ENCODE assay signal across 8 mouse cellular contexts in genomic region chr12:109446236-109446941, GRCm38 (mm10). TPM values are rescaled to one million over a fixed set of nuclear protein-coding genes. Genes with fewer than 3 reads are reported as not detected.
DNase-seq lines count a peak whose midpoint lies in the region; ATAC-seq lines count a peak whose summit lies in the region.

No protein-coding gene starts in this region.

- peaks cover 12 to 21% of the 10 kb centered on the region in 2 experiments for H3K4me1 ChIP-seq in heart, embryonic 14.5 days (ENCODE audit: control insufficient read depth in 2 of 2, insufficient read depth in 2 of 2, low read length in 2 of 2)
- peaks cover 56% of the 10 kb centered on the region for H3K4me1 ChIP-seq in hindbrain, embryonic 12.5 days
- peaks cover 93% of the 10 kb centered on the region for H3K4me1 ChIP-seq in midbrain, embryonic 10.5 days

- no peak overlapping the region for H3K4me3 ChIP-seq in heart, embryonic 14.5 days (ENCODE audit: control insufficient read depth in 1 of 2, insufficient read depth in 1 of 2, low read depth in 1 of 2, low read length in 2 of 2)
- H3K4me3 ChIP-seq in hindbrain, embryonic 12.5 days = no peak overlapping the region
- peak overlapping the region; percentile 36 for H3K4me3 ChIP-seq in midbrain, embryonic 10.5 days

- no peaks in the 10 kb centered on the region for H3K9me3 ChIP-seq in heart, embryonic 14.5 days (ENCODE audit: control insufficient read depth, low read length)
- no peaks in the 10 kb centered on the region for H3K9me3 ChIP-seq in hindbrain, embryonic 12.5 days (replicated peaks)
- no peaks in the 10 kb centered on the region for H3K9me3 ChIP-seq in midbrain, embryonic 10.5 days (replicated peaks)

- peak overlapping the region; percentile 55 for H3K4me2 ChIP-seq in heart, embryonic 14.5 days (ENCODE audit: low read length)
- peak overlapping the region; percentile 38 for H3K4me2 ChIP-seq in hindbrain, embryonic 12.5 days (replicated peaks)

- ATAC-seq in heart, embryonic 14.5 days (ENCODE audit: insufficient number of reproducible peaks, insufficient read depth, low FRiP score, low read depth) = no peak
- no peak; the same call in 1 of the 2 replicates for ATAC-seq in hindbrain, embryonic 12.5 days (ENCODE audit: low FRiP score)

- H3K9ac ChIP-seq in heart, embryonic 14.5 days (ENCODE audit: low read length) = no peak overlapping the region
- no peak overlapping the region for H3K9ac ChIP-seq in hindbrain, embryonic 12.5 days

- no peak for DNase-seq in heart, adult 18-20 months
- DNase-seq in ZHBTc4 (ENCODE audit: low read depth, low spot score) (peak; percentile 30), MN1 (ENCODE audit: low spot score) (no peak)
- DNase-seq in midbrain, embryonic 10.5 days (ENCODE audit: low spot score) = no peak
- no peak for DNase-seq in testis, postnatal 10 days (ENCODE audit: low spot score)
- no peak for DNase-seq in natural killer cell, adult 2 months (ENCODE audit: low spot score in 2 of 2)

- no peak overlapping the region for H3K27ac ChIP-seq in heart, embryonic 14.5 days (replicated peaks in 1 of 2; ENCODE audit: control insufficient read depth in 1 of 2, insufficient read depth in 1 of 2, low read depth in 2 of 2, low read length in 2 of 2)
- no peak overlapping the region for H3K27ac ChIP-seq in hindbrain, embryonic 12.5 days
- H3K27ac ChIP-seq in midbrain, embryonic 10.5 days (replicated peaks) = peak overlapping the region; percentile 80

- whole genome bisulfite sequencing in heart, embryonic 14.5 days = 11% methylated on average over 18 of the region's 18 CpGs
- 6% methylated on average over 18 of the region's 18 CpGs for WGBS in hindbrain, embryonic 12.5 days
- WGBS in midbrain, embryonic 10.5 days = 5% methylated on average over 18 of the region's 18 CpGs

- H3K36me3 ChIP-seq in heart, embryonic 14.5 days (ENCODE audit: control insufficient read depth, insufficient read depth, low read length) = no peaks in the 10 kb centered on the region
- H3K36me3 ChIP-seq in hindbrain, embryonic 12.5 days = no peaks in the 10 kb centered on the region
- no peaks in the 10 kb centered on the region for H3K36me3 ChIP-seq in midbrain, embryonic 10.5 days

- peaks cover 29% of the 10 kb centered on the region for H3K27me3 ChIP-seq in heart, embryonic 14.5 days (ENCODE audit: control insufficient read depth, insufficient read depth, low read length)
- H3K27me3 ChIP-seq in hindbrain, embryonic 12.5 days = peaks cover 68% of the 10 kb centered on the region
- H3K27me3 ChIP-seq in midbrain, embryonic 10.5 days (ENCODE audit: low read depth, poor library complexity, severe bottlenecking) = peaks cover 91% of the 10 kb centered on the region

RNA-seq across cellular contexts. Expression of gene Dlk1, which starts 6.2 kb away (rescaled TPM):
- polyA plus RNA-seq in heart, embryonic 14.5 days (2014; fragmentation: Nextera tagmentation; extraction: Ambion mirVana) = 64.2 and 84.4 TPM in 2 replicates
- total RNA-seq in heart, adult 18-20 months (2021) = under 1 TPM in 1 of 2 experiments, not detected in 1; 0.90 TPM
- 140 and 145 TPM in 2 replicates for polyA plus RNA-seq in hindbrain, embryonic 12.5 days (2016; fragmentation: Nextera tagmentation; extraction: Ambion mirVana)
- polyA plus RNA-seq in midbrain, embryonic 10.5 days (2016; fragmentation: Nextera tagmentation; extraction: Ambion mirVana) = 107 and 118 TPM in 2 replicates
